In the genomic region with DNA sequence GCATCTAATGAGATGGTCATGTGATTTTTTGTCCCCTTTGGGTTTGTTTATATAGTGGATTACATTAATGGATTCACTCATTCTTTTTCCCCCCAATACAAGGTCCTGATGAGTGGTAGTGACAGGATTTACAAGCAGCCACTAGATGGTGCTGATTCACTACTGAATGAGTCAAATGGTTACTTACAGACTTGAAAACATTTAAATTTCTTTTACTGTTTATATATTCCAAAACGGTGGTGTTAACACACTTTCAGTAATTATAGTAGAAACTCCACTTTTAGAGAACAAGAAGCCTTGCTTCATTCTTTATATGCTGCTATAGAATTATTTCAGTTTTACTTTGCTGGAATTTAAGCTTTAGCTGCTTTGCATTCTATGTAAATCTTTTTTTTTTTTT, we compare ENCODE assay signal across 9 mouse cellular contexts.
DNase-seq lines count a peak whose midpoint lies in the region; ATAC-seq lines count a peak whose summit lies in the region.
"Had no signal": no experiment of that assay in that cellular context is flagged by ENCODE, and none has a peak within 500 bp of the region (broad histone marks: within the 10 kb centered on the region; RNA-seq: fewer than 3 reads in every experiment).

No protein-coding gene starts in this region.

- no peaks in the 10 kb centered on the region for H3K4me1 ChIP-seq in hindbrain, embryonic 11.5 days (replicated peaks; ENCODE audit: control insufficient read depth, insufficient read depth, low read length)
- no peaks in the 10 kb centered on the region for H3K4me1 ChIP-seq in hindbrain, embryonic 10.5 days (replicated peaks)
- H3K4me1 ChIP-seq: limb, embryonic 12.5 days had no signal

- no peaks in the 10 kb centered on the region for H3K27me3 ChIP-seq in hindbrain, embryonic 11.5 days (ENCODE audit: control insufficient read depth, insufficient read depth, low read length)
- H3K27me3 ChIP-seq in hindbrain, embryonic 10.5 days (ENCODE audit: insufficient read depth, poor library complexity, severe bottlenecking): no peaks in the 10 kb centered on the region
- H3K27me3 ChIP-seq: limb, embryonic 12.5 days had no signal

- H3K4me3 ChIP-seq in hindbrain, embryonic 11.5 days (ENCODE audit: low read depth, low read length): no peak overlapping the region
- H3K4me3 ChIP-seq in hindbrain, embryonic 10.5 days: no peak overlapping the region
- H3K4me3 ChIP-seq: limb, embryonic 12.5 days had no signal

- H3K4me2 ChIP-seq in hindbrain, embryonic 11.5 days (replicated peaks; ENCODE audit: low read depth, low read length): no peak overlapping the region
- H3K4me2 ChIP-seq: limb, embryonic 12.5 days had no signal

- H3K27ac ChIP-seq in hindbrain, embryonic 11.5 days (ENCODE audit: low read depth, low read length): no peak overlapping the region
- no peak overlapping the region for H3K27ac ChIP-seq in hindbrain, embryonic 10.5 days
- H3K27ac ChIP-seq: limb, embryonic 12.5 days had no signal

- ATAC-seq in hindbrain, embryonic 11.5 days (ENCODE audit: low FRiP score): peak; percentile 66; the same call in 1 of the 2 replicates
- ATAC-seq in neutrophil, adult 5-6 weeks (ENCODE audit: extremely low read depth, insufficient number of reproducible peaks, low FRiP score, poor library complexity, severe bottlenecking): peak; percentile 46; the same call in 1 of the 2 replicates

- peak; percentile 74 for DNase-seq in hindbrain, embryonic 11.5 days (ENCODE audit: low spot score)
- no peak for DNase-seq in hindbrain, embryonic 10.5 days (ENCODE audit: low spot score)
- DNase-seq in 416B (ENCODE audit: low read depth): peak; percentile 72
- DNase-seq in MEL-GATA-1-ER (ENCODE audit: extremely low read depth, low read depth): peak; percentile 3
- peak; percentile 50 for DNase-seq in embryo, embryonic 11.5 days (ENCODE audit: low read depth, low spot score)
- peak; percentile 7 to 29 for DNase-seq in kidney, postnatal 4 days
- DNase-seq in spleen, postnatal 36 days (ENCODE audit: low spot score in 2 of 2): no peak

- H3K36me3 ChIP-seq in hindbrain, embryonic 11.5 days (ENCODE audit: control insufficient read depth, insufficient read depth, low read length): no peaks in the 10 kb centered on the region
- no peaks in the 10 kb centered on the region for H3K36me3 ChIP-seq in hindbrain, embryonic 10.5 days
- H3K36me3 ChIP-seq: limb, embryonic 12.5 days had no signal

- 4% methylated on average over 1 of the region's 1 CpGs for WGBS in hindbrain, embryonic 11.5 days
- 15% methylated on average over 1 of the region's 1 CpGs for WGBS in hindbrain, embryonic 10.5 days

- no peaks in the 10 kb centered on the region for H3K9me3 ChIP-seq in hindbrain, embryonic 11.5 days (ENCODE audit: control insufficient read depth, low read length)
- no peaks in the 10 kb centered on the region for H3K9me3 ChIP-seq in hindbrain, embryonic 10.5 days
- H3K9me3 ChIP-seq: limb, embryonic 12.5 days had no signal

- no peak overlapping the region for H3K9ac ChIP-seq in hindbrain, embryonic 11.5 days (ENCODE audit: low read depth, low read length)
- H3K9ac ChIP-seq: limb, embryonic 12.5 days had no signal

Comparison
In these comparisons a context has a peak if more than half of its experiments do, and no peak if none do; other contexts are left out.
1. DNase-seq: peak in hindbrain, embryonic 11.5 days (single experiment), 416B (single experiment), MEL-GATA-1-ER (single experiment), embryo, embryonic 11.5 days (single experiment) and kidney, postnatal 4 days (2 of 2); none in hindbrain, embryonic 10.5 days (single experiment) and spleen, postnatal 36 days (0 of 2).